Mouse (Mus musculus) spleen, adult 18-20 months (tissue): ENCODE data around the gene Olfr902.
"Not testable (repeated sequence)": the region's sequence is repeated elsewhere in the genome, so short reads cannot be mapped to it uniquely, and the experiment has no call there.

Experiments
- DNase-seq, 2 experiments: peaks; one replicate each; pipeline ENCODE4 v3.0.0; 2022; ENCODE audit warnings: mixed read lengths in 2 of 2

Gene Olfr902

GRCm38 (mm10) chr9:38447352-38447751 is at the start of gene Olfr902:
Gene Olfr902 (plus strand): TSS chr9:38447652.
- no peak for DNase-seq

GRCm38 (mm10) chr9:38401398-38401797 is 46.1 kb upstream of the Olfr902 start, which contains the start of gene Olfr147:
Gene Olfr147 (plus strand): TSS chr9:38401698.
- no peak for DNase-seq

- DNase-seq: not testable (repeated sequence)
Measured at GRCm38 (mm10) chr9:38407502-38407901, 40.0 kb upstream of the Olfr902 start.

GRCm38 (mm10) chr9:38413502-38413901 is 34.0 kb upstream of the Olfr902 start:
- DNase-seq: not testable (repeated sequence)

GRCm38 (mm10) chr9:38423801-38424200 is 23.7 kb upstream of the Olfr902 start:
- DNase-seq: no peak

- DNase-seq: no peak
Measured at GRCm38 (mm10) chr9:38427026-38427425, 20.4 kb upstream of the Olfr902 start.

GRCm38 (mm10) chr9:38429155-38429554 is 18.3 kb upstream of the Olfr902 start, which contains the start of gene Olfr901:
Gene Olfr901 (plus strand): TSS chr9:38429455.
- DNase-seq: no peak

GRCm38 (mm10) chr9:38462844-38463243 is 15.4 kb downstream of the Olfr902 start, which contains the start of gene Olfr904:
Gene Olfr904 (plus strand): TSS chr9:38463144.
- no peak for DNase-seq

GRCm38 (mm10) chr9:38470807-38471206 is 23.4 kb downstream of the Olfr902 start, which contains the start of gene Olfr905:
Gene Olfr905 (plus strand): TSS chr9:38471107.
- DNase-seq: no peak

GRCm38 (mm10) chr9:38486785-38487184 is 39.3 kb downstream of the Olfr902 start, which contains the start of gene Olfr906:
Gene Olfr906 (plus strand): TSS chr9:38487085.
- DNase-seq: no peak

- DNase-seq: no peak
Measured at GRCm38 (mm10) chr9:38495501-38495900, 48.0 kb downstream of the Olfr902 start, which contains the start of gene Olfr907. Gene Olfr907 (plus strand): TSS chr9:38495801.
